Mouse (Mus musculus) cerebellum, adult 2 months (tissue): ENCODE measurements around the gene Spata18. TPM values are rescaled to one million over a fixed set of nuclear protein-coding genes. Genes with fewer than 3 reads are reported as not detected.

Experiments
- DNase-seq, 2 experiments: peaks; one replicate each; pipeline ENCODE4 v3.0.0; 2021
- H3K27ac ChIP-seq: fragments of 200-500 bp; 2 replicates; pipeline ENCODE4 v1.5.1; 2012; ENCODE audit warnings: low read length, control low read depth, inconsistent platforms; ENCODE audit not compliant: insufficient read depth
- H3K27me3 ChIP-seq: fragments of 200-500 bp; 2 replicates; pipeline ENCODE4 v1.6.1; 2012; ENCODE audit warnings: inconsistent platforms, mild to moderate bottlenecking, low read length, moderate library complexity; ENCODE audit not compliant: control insufficient read depth, insufficient read depth
- H3K4me1 ChIP-seq: fragments of 200-500 bp; 2 replicates; pipeline ENCODE4 v1.6.1; 2011; ENCODE audit warnings: low read length; ENCODE audit not compliant: control insufficient read depth, insufficient read depth
- H3K4me3 ChIP-seq: fragments of 200-500 bp; replicated peaks from 2 replicates; pipeline ENCODE3; 2011; ENCODE audit warnings: mild to moderate bottlenecking, low read depth, low read length, control low read depth; ENCODE audit not compliant: insufficient read depth
- CTCF ChIP-seq: fragments of 200-500 bp; IDR thresholded peaks from 2 replicates; pipeline ENCODE4 v1.5.1; 2011; ENCODE audit warnings: low read depth, mild to moderate bottlenecking, control low read depth, low read length, moderate library complexity, borderline replicate concordance; ENCODE audit not compliant: insufficient read depth
- POLR2A ChIP-seq: fragments of 200-500 bp; IDR thresholded peaks from 2 replicates; pipeline ENCODE4 v1.6.1; 2011; ENCODE audit warnings: low read length, control low read depth, borderline replicate concordance; ENCODE audit not compliant: insufficient read depth
- WGBS: fragments of 180-500 bp; shearing (Covaris S2); methylation state at CpG from one replicate; pipeline ENCODE4 v1.1.7; 2018; 5-methylcytosine and 5-hydroxymethylcytosine counted together
- polyA plus RNA-seq: library from polyadenylated mRNA; depleted of rRNA; stranded (reverse); fragments of >200 nt; gene quantifications from 2 replicates; pipeline ENCODE4 v1.2.3, GENCODE M21; 2012; rRNA removed

The Spata18 gene
- polyA plus RNA-seq, result 0.26 and 0.89 TPM in 2 replicates

DNA sequence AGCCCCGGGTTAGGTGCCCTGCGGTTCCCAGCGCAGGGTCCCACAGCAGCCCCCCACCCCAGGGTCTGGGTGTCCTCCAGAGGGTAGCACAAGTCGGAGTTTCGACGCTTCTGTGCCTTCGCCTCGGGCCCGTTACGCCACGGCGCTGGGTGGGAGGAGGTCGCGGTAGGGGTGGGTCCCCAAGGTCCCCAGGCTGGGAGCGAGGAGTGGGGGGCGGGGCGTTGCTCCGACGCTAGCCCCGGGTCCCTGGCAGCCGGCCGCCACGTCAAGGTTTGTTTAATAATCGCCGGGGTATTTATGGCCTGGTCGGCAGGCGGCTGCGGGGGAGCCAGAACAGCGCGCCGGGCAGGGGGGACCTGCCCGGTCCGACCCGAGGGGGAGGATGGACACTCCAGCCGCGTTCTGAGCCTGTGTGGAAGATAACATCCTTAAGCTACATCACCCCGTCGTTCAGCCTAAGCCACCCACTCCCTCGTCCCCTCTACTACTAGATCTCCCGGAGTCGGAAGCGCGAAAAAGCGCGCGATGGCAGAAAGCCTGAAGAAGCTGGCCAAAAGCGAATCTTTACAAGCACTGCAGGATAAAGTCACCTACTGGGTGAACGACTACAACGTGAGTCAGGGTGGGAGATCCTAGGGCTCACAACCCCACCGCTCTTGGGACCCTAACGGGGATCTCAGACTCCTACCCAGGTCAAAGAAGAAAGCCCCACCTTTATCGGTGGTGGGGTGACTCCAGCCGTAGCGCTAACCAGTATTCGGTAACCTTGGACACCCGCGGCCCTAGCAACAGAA lies at the start of gene Spata18:
Gene Spata18 (plus strand): TSS at position 319 of the 794 bp plus-strand sequence.
- WGBS, result under 1% methylated on average over 57 of the region's 57 CpGs
- Histone ChIP-seq H3K27ac (no peak within 1 kb of the TSS), H3K4me1 (peaks cover 11% of the 10 kb centered on the region), H3K4me3 (peak within 1 kb of the TSS; percentile 77), H3K27me3 (peaks cover 2% of the 10 kb centered on the region; the same call in 1 of the 2 replicates)
- TF ChIP-seq POLR2A (no peak), CTCF (no peak)
- peak in 1 of 2 experiments; percentile 30 for DNase-seq

DNA sequence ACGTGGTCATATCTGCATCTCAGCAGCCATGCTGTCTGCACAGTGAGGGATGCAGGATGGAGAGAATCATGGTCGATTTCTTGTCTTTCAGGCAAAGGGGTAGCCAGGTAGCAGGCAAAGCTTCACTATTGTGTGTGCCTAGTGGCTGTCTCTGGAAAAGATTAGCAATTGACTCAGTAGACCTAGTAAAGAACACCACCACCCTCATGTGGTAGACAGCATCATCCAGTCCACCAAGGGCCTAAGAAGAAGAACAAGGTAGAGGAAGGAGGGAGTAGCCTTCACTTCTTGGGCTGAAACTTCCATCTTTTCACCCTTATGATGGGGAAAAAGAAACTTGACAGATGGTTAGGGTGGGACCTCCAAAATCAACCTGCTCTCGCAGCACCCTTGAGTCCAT lies 48.3 kb upstream of the Spata18 start:
- no peak for TF ChIP-seq CTCF
- no peak for TF ChIP-seq POLR2A
- Histone ChIP-seq H3K27me3 (no peaks in the 10 kb centered on the region; the same call in 1 of the 2 replicates), H3K4me3 (no peak overlapping the region), H3K27ac (no peak overlapping the region), H3K4me1 (peaks cover 4% of the 10 kb centered on the region)
- 39% methylated on average over 3 of the region's 3 CpGs for WGBS
- no peak for DNase-seq

DNA sequence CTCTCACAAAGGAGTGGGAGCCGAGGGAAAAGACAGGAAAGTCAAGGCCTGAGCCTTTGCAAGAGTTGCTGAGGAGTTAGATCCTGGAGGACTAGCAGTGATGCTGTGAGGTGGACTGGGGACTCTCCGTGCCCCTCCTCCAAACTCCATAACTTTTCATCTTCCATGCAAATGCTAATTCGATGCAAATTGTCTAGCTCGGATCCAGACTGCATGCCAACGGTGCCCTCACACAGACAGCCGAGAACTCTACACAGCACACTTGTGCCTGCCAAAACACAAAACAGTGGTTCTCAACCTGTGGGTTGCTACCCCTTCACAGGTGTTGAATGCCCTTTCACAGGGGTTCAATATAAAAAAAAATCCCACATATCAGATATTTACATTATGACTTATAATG lies 46.6 kb upstream of the Spata18 start:
- Histone ChIP-seq H3K4me1 (no peaks in the 10 kb centered on the region; the same call in 1 of the 2 replicates), H3K27me3 (no peaks in the 10 kb centered on the region; the same call in 1 of the 2 replicates), H3K4me3 (no peak overlapping the region), H3K27ac (no peak overlapping the region)
- no peak for TF ChIP-seq POLR2A
- TF ChIP-seq CTCF, result no peak
- WGBS, result 51% methylated on average over 6 of the region's 6 CpGs
- no peak for DNase-seq

DNA sequence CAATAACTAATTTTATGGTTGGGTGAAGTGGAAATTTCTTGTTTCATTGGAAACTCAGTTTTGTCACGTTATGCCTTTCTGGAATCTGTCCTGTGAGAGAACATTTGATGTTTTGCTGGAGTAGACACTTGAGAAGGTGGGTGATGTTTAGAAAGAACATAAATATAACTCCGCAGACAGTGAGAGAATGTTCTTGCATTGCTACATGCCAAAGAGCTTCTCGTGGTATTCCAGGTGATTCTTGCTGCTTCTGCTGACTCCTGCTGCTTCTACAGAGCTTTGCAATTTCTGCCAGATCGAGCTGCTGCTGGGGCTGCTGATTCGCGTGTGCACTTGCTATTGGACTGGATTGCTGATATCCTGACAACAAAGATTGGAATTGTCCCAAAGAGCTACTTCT lies 46.2 kb upstream of the Spata18 start:
- WGBS, result 69% methylated on average over 6 of the region's 6 CpGs
- TF ChIP-seq CTCF (no peak), POLR2A (no peak)
- Histone ChIP-seq H3K4me3 (no peak overlapping the region), H3K27me3 (no peaks in the 10 kb centered on the region; the same call in 1 of the 2 replicates), H3K27ac (no peak overlapping the region), H3K4me1 (no peaks in the 10 kb centered on the region; the same call in 1 of the 2 replicates)
- no peak for DNase-seq

DNA sequence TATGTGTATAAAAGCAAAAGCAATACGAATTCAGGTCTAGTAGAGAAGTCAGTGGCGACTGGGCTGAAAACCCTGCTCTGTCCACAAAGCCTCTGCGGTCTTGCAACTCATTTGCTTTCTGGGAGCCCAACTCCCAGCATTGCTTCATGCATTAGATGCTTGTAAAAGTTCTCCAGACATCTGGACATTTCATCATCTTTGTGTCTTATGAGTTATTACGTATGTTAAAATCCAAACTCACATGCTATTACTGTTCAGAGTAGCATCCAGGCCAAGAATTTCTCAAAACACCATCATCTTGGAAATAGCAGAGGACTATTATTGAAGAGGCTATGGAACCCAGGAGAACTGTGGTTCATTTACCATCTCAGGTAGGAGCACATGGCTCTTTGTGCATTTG lies 40.1 kb upstream of the Spata18 start:
- WGBS, result 96% methylated on average over 4 of the region's 4 CpGs
- no peak overlapping the region for H3K27ac ChIP-seq
- TF ChIP-seq POLR2A (no peak), CTCF (no peak)
- no peaks in the 10 kb centered on the region for H3K27me3 ChIP-seq
- no peak for DNase-seq
- no peaks in the 10 kb centered on the region; the same call in 1 of the 2 replicates for H3K4me1 ChIP-seq
- H3K4me3 ChIP-seq, result no peak overlapping the region

DNA sequence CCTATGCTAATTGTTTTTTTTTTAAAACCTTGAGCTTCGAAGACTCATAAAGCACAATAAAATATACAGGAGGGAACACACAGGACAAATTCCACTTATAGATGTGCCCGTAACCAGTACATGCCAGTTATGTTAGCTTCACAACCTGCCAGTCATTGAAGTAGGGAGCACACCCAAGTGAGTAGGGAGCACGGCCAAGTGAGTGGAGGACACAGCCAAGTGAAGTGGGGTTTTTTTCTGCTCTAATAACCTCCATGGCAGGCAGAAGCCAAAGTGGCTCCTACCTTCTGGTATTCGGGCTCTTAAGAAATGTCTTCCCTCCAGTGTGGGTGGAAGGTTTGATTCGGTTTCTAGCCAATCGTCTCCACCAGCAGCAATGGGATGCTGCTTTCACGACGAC lies 37.9 kb upstream of the Spata18 start:
- WGBS, result 42% methylated on average over 8 of the region's 8 CpGs

DNA sequence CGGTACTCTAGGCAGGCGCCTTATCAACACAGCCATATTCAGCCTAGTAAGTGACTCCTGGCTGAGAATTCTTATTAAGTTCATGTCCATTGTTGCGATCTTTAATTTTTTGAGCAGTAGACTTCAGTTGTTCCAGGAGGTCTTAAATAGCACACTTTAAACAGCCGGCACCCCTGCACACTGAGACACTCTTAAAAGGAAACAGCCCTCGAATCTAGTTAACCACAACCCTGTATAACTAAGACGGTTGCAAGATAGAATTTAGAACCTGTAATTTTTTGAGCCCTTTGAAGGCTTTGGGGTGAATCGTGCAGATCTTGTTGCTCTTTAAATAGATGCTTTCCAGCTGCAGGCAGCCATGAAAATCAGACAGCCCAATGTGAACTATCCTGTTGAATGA lies 36.0 kb upstream of the Spata18 start:
- no peak overlapping the region for H3K27ac ChIP-seq
- no peak overlapping the region for H3K4me3 ChIP-seq
- no peaks in the 10 kb centered on the region for H3K27me3 ChIP-seq
- no peaks in the 10 kb centered on the region for H3K4me1 ChIP-seq
- 90% methylated on average over 7 of the region's 7 CpGs for WGBS
- no peak for DNase-seq
- TF ChIP-seq POLR2A (no peak), CTCF (no peak)

More for the DNA sequence above, 37.9 kb upstream of the Spata18 start:
- no peak overlapping the region for H3K4me3 ChIP-seq
- H3K27ac ChIP-seq, result no peak overlapping the region
- TF ChIP-seq CTCF (no peak), POLR2A (no peak)
- DNase-seq, result no peak
- no peaks in the 10 kb centered on the region for H3K27me3 ChIP-seq
- H3K4me1 ChIP-seq, result no peaks in the 10 kb centered on the region

DNA sequence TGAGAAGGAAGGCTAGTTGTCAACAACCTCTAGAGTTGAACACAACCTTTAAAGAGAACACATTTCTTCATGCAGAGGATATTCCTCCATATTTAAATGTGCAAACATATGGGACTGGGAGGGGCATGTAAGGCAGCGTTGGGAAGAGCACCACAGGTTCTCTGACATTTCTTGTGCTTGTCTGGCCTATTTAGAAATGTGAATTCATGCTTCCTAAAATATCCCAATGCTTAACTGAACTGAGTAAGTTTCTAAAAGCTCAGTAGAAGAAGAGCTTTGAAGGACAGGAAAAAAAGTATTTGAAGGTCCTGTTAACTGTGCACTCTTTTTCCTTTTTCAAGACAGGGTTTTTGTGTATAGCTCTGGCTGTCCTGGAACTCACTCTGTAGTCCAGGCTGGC lies 32.2 kb upstream of the Spata18 start:
- Histone ChIP-seq H3K27ac (no peak overlapping the region), H3K27me3 (no peaks in the 10 kb centered on the region), H3K4me3 (no peak overlapping the region), H3K4me1 (no peaks in the 10 kb centered on the region)
- TF ChIP-seq POLR2A (no peak), CTCF (no peak)
- 67% methylated on average over 1 of the region's 1 CpGs for WGBS
- no peak for DNase-seq
